Mouse (Mus musculus): ENCODE measurements around the gene Pik3c2a.

Pik3c2a gene

GRCm38 (mm10) chr7:116443004-116443696 is at the start of gene Pik3c2a:
Pik3c2a (minus strand) TSS chr7:116443449.
- peak; percentile 96 for DNase-seq

DNA sequence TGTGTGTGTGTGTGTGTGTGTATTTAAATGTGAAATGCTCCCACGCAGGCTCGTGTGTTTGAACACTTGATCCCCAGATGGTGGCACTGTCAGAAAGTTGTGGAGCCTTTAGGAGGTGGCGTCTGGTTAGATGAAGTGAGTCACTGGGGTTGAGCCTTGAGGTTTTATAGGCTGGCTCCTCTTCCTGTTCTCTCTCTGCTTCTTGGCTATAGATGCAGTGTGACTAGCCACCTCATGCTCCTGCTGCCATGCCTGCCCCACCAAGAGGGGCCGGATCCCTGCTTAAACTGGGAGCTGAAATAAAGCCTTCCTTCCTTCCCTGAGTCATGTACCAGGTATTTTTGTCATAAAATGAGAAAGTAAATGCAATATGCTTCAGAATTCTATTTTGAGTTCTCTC is 47.9 kb upstream of the Pik3c2a start:
- DNase-seq = no peak

DNA sequence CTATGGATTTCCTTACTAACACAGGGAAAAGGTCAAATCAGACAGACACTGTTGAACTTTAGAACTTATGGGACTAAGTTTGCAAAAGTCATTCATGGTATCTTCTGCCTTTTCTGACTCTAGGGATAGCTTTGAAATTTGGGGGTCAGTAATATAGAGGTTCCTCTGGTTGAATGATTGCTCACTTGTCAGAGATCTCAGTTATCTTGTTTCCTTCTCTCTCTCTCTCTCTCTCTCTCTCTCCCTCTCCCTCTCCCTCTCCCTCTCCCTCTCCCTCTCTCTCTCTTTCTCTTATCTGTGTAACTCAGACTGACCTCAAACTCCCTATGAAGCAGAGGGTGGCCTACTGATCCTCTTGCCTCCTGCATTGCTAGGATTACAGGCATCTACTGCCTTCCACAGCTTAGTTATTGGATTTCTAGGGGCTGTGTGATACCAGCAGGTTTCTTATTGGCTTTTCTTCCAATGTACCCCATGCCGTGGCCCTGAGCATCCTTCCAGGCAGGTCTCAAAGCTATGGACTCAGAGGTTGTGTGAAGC is 41.9 kb upstream of the Pik3c2a start:
- no peak for DNase-seq

DNA sequence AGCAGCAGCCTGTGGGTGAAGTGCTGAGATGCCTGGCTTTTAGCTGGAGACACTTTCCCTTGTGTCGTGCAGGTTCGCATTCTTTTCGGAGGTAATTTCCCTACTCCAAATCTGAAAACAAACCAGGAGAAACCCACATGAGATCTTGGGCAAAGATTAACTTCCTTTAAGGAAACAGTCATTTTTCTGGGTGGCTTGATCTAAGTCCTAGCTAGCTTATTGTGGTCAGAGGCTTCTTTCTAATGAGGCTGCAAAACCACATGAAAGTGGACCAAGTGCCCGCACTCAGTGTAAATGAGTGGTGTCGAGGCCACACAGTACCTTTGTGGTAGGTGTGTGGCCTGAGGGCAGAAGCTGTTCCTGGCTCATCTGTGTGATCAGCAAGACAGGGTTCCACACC is 41.0 kb upstream of the Pik3c2a start:
- DNase-seq = peak; percentile 9

- DNase-seq = no peak
Observed at GRCm38 (mm10) chr7:116483782-116484181, 40.5 kb upstream of the Pik3c2a start.

DNA sequence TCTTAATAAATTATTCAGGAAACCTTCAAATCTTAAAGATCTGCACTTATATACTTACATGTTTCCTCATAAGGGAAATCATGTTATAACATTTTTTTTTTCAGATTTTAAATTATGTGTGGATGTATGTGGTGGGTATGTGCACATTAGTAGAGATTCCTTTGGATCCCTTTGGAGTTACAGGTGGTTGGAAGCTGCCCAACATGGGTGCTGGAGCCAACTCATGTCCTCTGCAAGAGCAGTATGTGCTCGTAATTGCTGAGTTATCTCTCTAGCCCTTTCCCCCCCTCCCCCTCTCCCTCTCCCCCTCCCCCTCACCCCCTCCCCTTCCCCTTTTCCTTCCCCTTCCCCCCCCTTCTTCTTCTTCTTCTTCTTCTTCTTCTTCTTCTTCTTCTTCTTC is 39.9 kb upstream of the Pik3c2a start:
- DNase-seq = no peak

- no peak for DNase-seq
Observed at GRCm38 (mm10) chr7:116476264-116476663, 33.0 kb upstream of the Pik3c2a start.

DNA sequence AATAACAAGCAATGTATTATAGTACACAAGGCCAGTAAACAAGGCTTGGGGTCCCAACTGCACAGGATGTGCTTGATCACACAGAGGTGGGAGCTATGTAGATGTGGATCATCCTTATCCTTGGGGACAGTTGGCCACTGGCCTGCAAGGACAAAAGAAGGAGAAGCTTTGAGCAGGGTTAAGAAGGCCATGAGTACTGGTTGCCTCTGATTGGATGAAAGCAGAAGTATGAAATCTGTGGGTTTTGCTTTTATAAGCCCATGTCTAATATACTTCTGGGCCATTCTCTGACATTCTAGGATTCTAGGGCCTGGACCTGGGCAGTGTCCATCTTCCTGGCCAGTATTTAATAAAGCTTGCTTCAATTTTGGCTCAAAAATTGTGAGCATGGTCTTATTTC is 32.6 kb upstream of the Pik3c2a start:
- no peak for DNase-seq

- DNase-seq = no peak
Observed at GRCm38 (mm10) chr7:116462114-116462513, 18.9 kb upstream of the Pik3c2a start.

GRCm38 (mm10) chr7:116458985-116459441 is 15.8 kb upstream of the Pik3c2a start:
- DNase-seq = peak; percentile 16

- no peak for DNase-seq
Observed at GRCm38 (mm10) chr7:116457391-116457790, 14.1 kb upstream of the Pik3c2a start.

DNA sequence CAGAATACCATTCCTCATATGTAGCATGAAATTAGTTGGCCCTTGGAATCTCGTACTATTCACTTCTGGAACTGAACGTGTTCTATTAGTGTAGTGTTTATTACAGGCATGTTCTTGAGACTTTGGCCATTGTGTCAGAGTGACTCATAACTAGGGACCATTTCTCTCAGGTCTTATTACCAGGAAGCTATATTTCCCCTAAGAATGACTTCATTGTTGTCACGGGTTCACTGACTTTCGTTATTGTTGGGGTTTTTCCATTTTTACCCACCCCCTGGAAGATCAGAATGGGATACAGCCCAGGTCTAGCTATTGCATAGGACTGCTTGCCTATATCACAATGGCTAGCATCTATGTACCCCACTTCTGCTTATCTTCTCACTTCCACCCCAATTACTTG is 13.7 kb upstream of the Pik3c2a start:
- DNase-seq = no peak

DNA sequence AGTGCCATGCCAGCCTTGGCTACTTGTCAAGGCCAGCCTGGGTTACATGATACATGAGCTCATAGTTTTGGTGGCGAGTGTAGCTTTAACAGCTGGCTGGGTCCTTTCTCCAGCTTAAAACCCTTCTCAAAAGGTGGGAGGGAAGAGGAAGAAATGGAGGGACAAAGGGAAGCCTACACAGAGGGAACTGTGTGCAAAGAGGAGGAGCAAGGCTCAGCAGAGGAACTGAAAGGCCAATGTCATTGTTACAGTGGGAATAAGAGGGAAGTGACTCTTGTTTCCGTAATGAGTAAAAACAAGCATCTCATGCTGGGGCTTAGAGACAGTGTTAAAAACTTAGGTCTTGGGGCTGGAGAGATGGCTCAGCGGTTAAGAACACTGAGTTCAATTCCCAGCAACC is 3.4 kb upstream of the Pik3c2a start:
- no peak for DNase-seq

- DNase-seq = peak; percentile 29
Observed at GRCm38 (mm10) chr7:116444326-116444809, 1.1 kb upstream of the Pik3c2a start.

- DNase-seq = no peak
Observed at GRCm38 (mm10) chr7:116443697-116444325, 562 bp upstream of the Pik3c2a start.

GRCm38 (mm10) chr7:116442226-116442625 is 1.0 kb downstream of the Pik3c2a start:
- DNase-seq = no peak

GRCm38 (mm10) chr7:116441346-116441745 is 1.9 kb downstream of the Pik3c2a start:
- DNase-seq = no peak

DNA sequence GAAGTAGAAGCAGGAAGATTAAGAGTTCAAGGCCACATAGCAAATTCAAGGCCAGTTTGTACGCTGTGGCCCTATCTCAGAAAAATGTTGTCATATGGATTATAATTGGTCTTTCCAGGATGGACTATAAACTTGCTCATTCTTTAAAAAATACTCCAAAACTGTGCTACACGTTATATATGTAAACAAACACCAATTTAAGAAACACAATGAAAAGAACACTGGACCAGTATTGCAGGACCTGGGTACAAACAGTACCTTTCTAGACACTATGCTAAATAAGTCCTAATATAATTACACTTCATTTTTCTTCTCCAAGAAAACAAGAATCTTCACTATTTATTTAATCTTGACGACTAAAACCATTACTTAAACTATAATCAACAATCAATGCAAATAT is 11.6 kb downstream of the Pik3c2a start:
- no peak for DNase-seq

GRCm38 (mm10) chr7:116430926-116431325 is 12.3 kb downstream of the Pik3c2a start:
- DNase-seq = no peak

GRCm38 (mm10) chr7:116427206-116427605 is 16.0 kb downstream of the Pik3c2a start:
- DNase-seq = no peak

- DNase-seq = peak; percentile 20
Observed at GRCm38 (mm10) chr7:116425771-116426170, 17.5 kb downstream of the Pik3c2a start.

- DNase-seq = no peak
Observed at GRCm38 (mm10) chr7:116421081-116421480, 22.2 kb downstream of the Pik3c2a start.

- no peak for DNase-seq
Observed at GRCm38 (mm10) chr7:116409438-116409837, 33.8 kb downstream of the Pik3c2a start.

DNA sequence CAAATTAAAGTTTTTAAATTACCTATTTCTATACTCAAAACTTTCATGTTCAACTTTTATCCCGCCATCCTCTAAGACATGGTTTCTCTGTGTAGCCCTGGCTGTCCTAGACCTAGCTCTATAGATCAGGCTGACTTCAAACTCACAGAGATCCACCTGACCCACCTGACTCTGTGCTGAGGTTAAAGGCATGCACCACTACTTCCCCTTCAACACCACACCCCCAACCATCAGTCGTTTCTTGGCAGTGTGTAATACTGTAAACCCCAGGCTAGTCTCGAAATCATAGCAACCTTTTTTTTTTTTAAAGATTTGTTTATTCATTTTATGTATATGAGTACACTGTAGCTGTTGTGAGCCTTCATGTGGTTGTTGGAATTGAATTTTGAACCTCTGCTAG is 50.9 kb downstream of the Pik3c2a start:
- DNase-seq = no peak

Measured in kidney, adult 18-20 months (tissue).